17 mouse cellular contexts compared by ENCODE assay signal in the genomic region with DNA sequence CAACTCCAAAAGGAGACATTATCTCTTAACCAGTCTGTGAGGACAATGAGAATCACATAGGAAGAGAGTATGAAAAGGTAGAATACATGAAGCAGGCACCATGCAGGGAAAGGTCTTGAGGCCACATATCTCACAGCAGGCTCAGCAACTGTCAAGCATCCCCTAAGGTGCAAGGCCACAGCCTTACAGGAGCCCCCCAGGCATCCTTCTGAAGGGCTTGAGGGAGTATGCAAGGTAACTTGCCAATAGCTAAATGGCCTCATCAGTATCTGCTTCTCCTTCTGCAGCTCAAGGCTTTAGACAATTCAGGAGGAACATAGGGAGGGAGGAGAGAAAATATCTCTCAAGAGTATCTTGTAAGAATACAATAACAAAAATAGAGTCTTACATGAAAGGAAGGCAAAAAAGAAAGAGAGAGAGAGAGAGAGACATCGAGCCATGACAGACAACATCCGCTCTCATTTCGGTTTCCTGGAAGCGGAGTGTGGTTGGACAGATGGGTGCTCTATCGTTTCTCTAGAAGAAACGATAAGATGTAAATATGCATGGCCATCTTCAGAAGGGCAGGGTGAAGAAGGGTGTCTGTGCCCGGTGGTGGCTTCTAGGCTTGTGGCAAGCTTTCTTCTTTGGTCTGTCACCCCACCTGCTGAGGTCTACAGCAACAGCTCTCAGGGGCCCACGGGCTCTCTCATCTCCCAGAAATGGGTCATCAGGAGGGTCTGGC.
DNase-seq lines count a peak whose midpoint lies in the region.
"Had no signal": no experiment of that assay in that cellular context is flagged by ENCODE, and none has a peak within 500 bp of the region (broad histone marks: within the 10 kb centered on the region; RNA-seq: fewer than 3 reads in every experiment).

No protein-coding gene starts in this region.

- peak; percentile 10 for DNase-seq in lung, postnatal 25 days (ENCODE audit: low spot score)
- DNase-seq in lung, postnatal 14 days, result no peak
- peak; percentile 49 to 58 for DNase-seq in CD8-positive naive resting alpha-beta T cell, adult 2 months (ENCODE audit: low read depth in 2 of 2, low spot score in 2 of 2)
- peak; percentile 69 to 85 for DNase-seq in thymus, adult 18-20 months
- peak; percentile 75 for DNase-seq in thymus, postnatal 4 days
- DNase-seq in frontal cortex, postnatal 36 days (ENCODE audit: low spot score in 2 of 2), result no peak
- no peak for DNase-seq in c-Kit-positive CD71-positive TER-119-positive erythroid progenitor cells, embryonic 14.5 days (ENCODE audit: low spot score)
- DNase-seq: adrenal gland, postnatal 10 days; cerebellum, adult 11 months; cerebellum, postnatal 25 days; embryo, embryonic 11 days; gastrocnemius, adult 2 months; heart, postnatal 4 days; kidney, adult 2 months; kidney, postnatal 10 days; layer of hippocampus, postnatal 36 days; right cerebral cortex, postnatal 25 days had no signal

Comparison
In these comparisons a context has a peak if more than half of its experiments do, and no peak if none do; other contexts are left out.
1. DNase-seq: peak in lung, postnatal 25 days (single experiment), CD8-positive naive resting alpha-beta T cell, adult 2 months (2 of 2), thymus, adult 18-20 months (2 of 2) and thymus, postnatal 4 days (single experiment); none in lung, postnatal 14 days (single experiment), frontal cortex, postnatal 36 days (0 of 2) and c-Kit-positive CD71-positive TER-119-positive erythroid progenitor cells, embryonic 14.5 days (single experiment).